Mouse (Mus musculus): ENCODE data around the gene Dirc2.

Dirc2 gene

GRCm38 (mm10) chr16:35768785-35769642 is at the start of gene Dirc2:
Gene Dirc2 (minus strand): TSS chr16:35769356.
- peak; percentile 78 for DNase-seq (ENCODE audit: low read depth)

GRCm38 (mm10) chr16:35817255-35818089 is 48.3 kb upstream of the Dirc2 start:
- peak; percentile 84 for DNase-seq (ENCODE audit: low read depth)

- DNase-seq (ENCODE audit: low read depth), result no peak
Measured at GRCm38 (mm10) chr16:35813119-35813518, 44.0 kb upstream of the Dirc2 start.

DNA sequence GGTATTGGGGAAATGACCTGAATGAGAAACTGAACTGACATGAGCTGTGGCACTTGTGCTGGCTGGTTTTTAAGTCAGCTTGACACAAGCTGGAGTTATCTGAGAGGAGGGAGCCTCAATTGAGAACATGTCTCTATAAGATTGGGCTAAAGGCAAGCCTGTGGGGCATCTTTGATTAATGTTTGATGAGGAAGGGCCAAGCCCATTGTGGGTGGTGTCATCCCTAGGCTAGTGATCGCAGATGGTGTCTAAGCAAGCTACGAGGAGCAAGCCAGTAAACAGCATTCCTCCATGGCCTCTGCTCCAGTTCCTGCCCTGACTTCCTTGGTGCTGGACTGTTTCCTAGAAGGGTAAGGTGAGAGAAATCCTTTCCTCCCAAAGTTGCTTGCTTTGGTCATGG is 39.7 kb upstream of the Dirc2 start:
- DNase-seq (ENCODE audit: low read depth), result no peak

DNA sequence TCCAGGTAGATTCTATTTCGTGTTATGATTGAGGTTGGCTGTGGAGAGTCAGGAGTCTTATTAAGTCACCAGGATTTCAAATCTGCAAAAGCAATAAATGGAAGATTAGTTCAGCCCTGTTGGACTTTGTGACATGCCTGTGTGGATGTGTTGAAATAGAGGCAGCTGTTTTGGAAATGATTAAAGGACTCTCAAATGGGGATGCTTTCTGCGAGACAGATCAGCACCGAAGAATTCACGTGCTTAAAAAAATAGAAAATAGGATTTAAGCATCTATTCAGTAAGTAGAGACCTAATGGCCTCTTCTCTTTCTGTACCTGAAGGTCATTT is 38.5 kb upstream of the Dirc2 start:
- no peak for DNase-seq (ENCODE audit: low read depth)

- no peak for DNase-seq (ENCODE audit: low read depth)
Measured at GRCm38 (mm10) chr16:35806973-35807662, 38.0 kb upstream of the Dirc2 start.

GRCm38 (mm10) chr16:35803723-35804122 is 34.6 kb upstream of the Dirc2 start:
- DNase-seq (ENCODE audit: low read depth), result no peak

- no peak for DNase-seq (ENCODE audit: low read depth)
Measured at GRCm38 (mm10) chr16:35802163-35802562, 33.0 kb upstream of the Dirc2 start.

DNA sequence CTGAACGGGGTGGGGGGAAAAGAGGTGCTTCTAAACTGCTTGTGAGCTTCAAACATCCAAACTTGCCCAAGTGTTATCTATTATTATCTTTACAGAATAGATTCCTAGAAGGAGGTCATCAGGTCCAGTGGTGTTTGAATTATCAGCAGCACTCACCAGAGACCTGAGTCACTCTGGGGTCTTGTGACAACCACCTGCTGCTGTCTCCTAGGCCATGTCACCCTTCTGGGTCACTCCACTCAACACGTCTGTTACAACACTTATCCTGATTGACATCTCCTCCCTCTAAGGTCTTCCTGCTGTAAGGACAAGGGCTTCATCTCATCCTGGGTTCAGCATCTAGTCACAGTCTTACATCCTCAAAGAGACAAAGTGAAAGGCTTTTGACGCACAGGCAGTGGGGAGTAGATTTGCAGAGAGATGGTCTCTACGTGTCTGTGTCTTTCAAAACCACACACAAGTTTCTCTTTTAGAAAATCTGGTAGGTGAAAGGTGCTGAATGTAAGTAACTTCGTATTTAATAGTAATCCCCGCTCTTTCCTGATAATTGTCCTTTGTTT is 22.9 kb upstream of the Dirc2 start:
- DNase-seq (ENCODE audit: low read depth), result no peak

GRCm38 (mm10) chr16:35788330-35788729 is 19.2 kb upstream of the Dirc2 start:
- DNase-seq (ENCODE audit: low read depth), result no peak

DNA sequence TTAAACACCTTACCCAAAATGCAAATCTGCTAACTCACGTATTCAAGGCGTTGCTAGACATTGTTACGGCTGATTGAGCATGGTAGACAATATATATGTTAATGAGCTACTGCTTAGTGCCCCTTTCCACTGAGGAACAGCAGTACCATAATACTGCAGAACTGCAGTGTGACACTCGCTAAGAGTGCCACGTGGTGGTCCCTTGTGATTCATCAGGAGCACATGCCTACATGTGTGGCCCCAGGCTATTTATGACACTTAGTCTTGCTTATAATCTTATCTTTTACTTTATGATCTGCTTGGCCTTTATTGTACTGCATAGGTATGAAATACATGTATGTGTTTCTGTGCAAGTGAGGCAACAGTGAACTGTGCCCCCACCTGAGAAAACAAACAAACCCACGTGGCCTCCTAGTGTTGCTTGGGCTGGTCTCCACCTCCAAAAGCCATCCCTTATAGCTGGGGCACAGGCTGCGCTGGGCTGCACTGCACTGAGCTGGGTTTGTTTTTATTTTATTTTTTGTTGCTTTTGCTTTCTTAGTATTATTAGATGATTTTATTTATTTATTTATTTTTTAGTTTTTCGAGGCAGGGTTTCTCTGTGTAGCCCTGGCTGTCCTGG is 18.5 kb upstream of the Dirc2 start:
- no peak for DNase-seq (ENCODE audit: low read depth)

DNA sequence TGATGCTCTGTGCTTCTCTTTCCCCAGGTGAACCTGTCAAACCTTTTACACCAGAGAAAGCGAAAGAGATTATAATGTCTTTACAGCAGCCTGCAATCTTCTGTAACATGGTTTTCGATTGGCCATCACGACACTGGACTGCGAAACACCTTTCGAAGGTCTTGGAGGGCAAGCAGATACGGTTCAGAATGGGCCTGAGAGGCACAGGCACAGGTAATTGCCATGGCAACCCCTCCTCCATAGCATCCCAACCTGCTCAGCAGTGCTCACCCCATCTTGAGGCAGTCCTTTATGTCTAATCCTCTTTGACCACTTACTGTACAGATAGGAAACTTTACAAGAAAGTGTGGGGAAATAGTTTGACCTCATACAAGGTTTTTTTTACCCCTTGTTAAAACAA is 18.0 kb upstream of the Dirc2 start:
- no peak for DNase-seq (ENCODE audit: low read depth)

GRCm38 (mm10) chr16:35784134-35784725 is 15.1 kb upstream of the Dirc2 start:
- no peak for DNase-seq (ENCODE audit: low read depth)

DNA sequence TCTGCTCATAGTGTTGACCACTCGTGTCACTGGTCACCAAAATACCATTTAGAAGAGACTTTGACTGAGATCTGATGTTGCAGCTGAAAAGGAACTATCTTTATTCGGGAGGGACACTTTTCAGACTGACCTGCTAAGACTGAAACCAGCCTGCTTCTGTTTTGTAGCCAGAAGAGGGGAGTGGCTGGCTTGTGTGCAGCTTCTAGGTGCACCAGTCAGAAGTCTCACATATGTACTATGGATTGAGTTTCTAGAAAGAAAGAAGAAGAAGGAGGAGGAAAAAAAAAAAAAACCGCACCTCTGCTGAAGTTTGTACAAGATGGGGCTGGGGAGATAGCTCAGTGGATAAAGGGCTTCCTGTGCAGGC is 14.0 kb upstream of the Dirc2 start:
- DNase-seq (ENCODE audit: low read depth), result no peak

DNA sequence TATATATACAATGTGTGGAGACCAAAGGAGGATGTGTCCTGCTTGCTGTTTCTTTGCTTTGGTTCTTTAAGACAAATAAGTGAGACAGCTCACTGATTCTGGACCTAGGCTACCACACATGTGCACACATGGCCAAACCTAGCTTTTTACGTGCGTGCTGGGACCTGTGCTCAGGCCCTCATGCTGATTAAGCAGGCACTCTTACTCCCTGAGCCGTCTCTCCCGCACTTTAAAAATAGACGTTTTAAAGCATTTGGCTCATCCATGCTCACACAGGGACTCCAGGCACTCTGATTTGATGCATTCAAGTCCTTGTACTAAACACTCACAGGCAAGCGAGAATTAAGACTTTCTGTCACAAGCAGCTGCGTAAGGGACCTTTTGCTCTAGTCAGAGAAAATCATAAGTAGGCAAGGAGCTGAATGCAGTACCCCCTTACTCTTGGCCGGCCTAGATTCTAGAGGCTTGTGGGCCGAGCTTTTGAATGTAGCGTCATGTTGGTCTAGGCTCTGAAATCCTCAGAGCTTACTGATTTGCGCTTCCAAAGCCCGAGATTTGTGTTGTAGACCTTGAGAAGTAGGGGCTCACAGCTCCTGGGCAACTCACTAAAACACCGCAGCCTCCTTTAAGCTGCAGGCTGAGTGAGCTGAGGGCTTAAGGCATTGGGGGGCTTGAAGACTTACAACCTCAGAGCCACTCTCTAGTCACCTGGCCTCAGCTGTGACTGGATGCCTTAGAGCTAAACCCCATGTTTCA is 13.5 kb upstream of the Dirc2 start:
- DNase-seq (ENCODE audit: low read depth), result no peak

DNA sequence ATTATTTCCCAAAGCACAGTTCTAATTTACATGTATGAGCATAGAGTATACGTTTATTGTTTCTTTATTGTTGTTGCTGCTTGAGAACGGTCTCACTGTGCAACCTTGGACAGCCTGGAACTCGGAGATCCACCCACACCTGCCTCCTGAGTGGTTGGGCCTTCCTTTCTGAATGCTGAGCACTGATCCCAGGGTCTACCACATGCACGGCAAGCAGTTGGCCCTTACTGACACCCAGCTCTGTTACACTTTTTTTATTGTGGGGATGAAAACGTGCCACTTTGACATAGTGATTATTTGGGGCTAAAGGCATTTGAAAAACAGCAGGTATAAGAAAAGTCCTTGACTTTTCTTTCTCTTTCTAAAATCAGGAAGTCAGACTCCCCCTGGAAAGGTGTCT is 12.5 kb upstream of the Dirc2 start:
- DNase-seq (ENCODE audit: low read depth), result no peak

DNA sequence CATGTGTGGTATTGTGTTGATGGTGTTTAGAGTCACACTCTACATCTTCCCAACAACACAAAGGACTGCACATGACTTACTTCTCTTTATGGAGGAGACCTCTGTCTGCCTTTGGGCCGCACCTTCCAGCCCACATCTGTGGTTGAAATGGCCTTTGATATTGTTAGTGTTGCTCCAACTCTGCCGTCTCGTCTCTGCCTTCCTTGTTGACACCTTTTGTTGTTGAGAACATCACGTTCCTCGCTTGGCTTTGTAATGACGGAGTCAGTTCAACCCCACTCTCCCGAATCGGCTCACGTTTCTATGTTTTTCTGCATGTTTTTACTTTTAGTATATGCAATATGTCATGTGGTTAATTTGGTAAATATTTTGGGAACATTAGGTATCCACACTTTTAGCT is 11.9 kb upstream of the Dirc2 start:
- no peak for DNase-seq (ENCODE audit: low read depth)

- no peak for DNase-seq (ENCODE audit: low read depth)
Measured at GRCm38 (mm10) chr16:35779681-35780080, 10.5 kb upstream of the Dirc2 start.

DNA sequence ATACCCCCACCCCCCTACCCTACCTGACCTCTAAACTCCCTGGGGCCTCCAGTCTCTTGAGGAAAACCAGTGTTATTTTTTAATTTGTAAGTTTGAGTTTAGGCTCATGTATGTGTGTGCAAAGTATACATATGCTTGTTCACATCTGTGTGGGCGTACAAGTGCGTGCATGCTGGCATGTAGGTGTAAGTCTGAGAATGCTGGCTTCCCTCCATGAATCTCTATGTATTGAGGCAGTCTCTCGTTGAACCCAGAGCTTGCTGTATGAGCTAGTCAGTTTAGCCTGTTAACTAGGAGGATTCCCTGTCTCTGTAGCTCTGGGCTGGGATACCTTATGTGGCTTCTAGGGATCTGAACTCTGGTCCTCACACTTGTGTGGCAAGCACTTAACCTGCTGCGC is 8.6 kb upstream of the Dirc2 start:
- no peak for DNase-seq (ENCODE audit: low read depth)

DNA sequence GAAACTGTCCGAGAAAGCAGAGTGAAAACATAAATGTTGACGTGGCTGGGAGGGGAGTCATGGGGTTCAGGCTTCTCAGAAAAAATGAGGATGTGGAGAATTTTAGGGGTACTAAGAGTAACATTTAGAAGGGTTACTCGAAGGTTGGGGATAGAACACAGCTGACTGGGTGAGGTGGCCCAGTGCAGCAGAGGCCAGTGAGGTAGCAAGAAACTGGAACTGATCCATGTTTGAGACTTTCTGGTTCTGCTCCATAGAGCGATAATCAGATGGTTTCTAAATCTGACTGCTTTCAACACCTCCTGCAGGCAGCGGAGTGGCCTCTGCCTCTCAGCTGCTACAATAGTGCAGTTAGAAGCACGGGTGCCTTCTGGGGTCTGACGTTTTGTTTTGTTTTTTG is 7.6 kb upstream of the Dirc2 start:
- DNase-seq (ENCODE audit: low read depth), result no peak

- DNase-seq (ENCODE audit: low read depth), result no peak
Measured at GRCm38 (mm10) chr16:35775835-35776234, 6.7 kb upstream of the Dirc2 start.
